Mouse (Mus musculus): ENCODE results near the gene Fdxr. TPM values are rescaled to one million over a fixed set of nuclear protein-coding genes. Genes with fewer than 3 reads are reported as not detected.

The Fdxr gene
- total and polyA plus RNA-seq, 2 experiments from 2014 or later: 10.1 to 18.2 TPM

- TF ChIP-seq CTCF (IDR thresholded peaks at IDR 0.05; ENCODE audit: low read depth) (no peak), EP300 (IDR thresholded peaks at IDR 0.05; ENCODE audit: low read depth) (no peak)
- H3K9me3 ChIP-seq (replicated peaks; ENCODE audit: control insufficient read depth, low read length): no peaks in the 10 kb centered on the region
- no peak overlapping the region for H3K9ac ChIP-seq (replicated peaks; ENCODE audit: low read depth, low read length)
- no peaks in the 10 kb centered on the region for H3K27me3 ChIP-seq (ENCODE audit: control insufficient read depth, insufficient read depth, low read length)
- WGBS: 77% methylated on average over 12 of the region's 12 CpGs
- H3K27ac ChIP-seq (ENCODE audit: low read depth): no peak overlapping the region
- H3K4me2 ChIP-seq (ENCODE audit: low read depth, low read length): no peak overlapping the region
- H3K36me3 ChIP-seq (replicated peaks; ENCODE audit: control insufficient read depth, insufficient read depth, low read length): no peaks in the 10 kb centered on the region
- ATAC-seq (ENCODE audit: insufficient read depth, low read depth) (no peak), DNase-seq (ENCODE audit: low spot score) (no peak)
- no peaks in the 10 kb centered on the region for H3K4me1 ChIP-seq (ENCODE audit: control insufficient read depth, insufficient read depth)
- no peak overlapping the region for H3K4me3 ChIP-seq (ENCODE audit: low read depth, low read length)
These were observed 7.2 kb upstream of the Fdxr start for GRCm38 (mm10) chr11:115283891-115284620.

- H3K9me3 ChIP-seq (replicated peaks; ENCODE audit: control insufficient read depth, low read length): no peaks in the 10 kb centered on the region
- H3K27ac ChIP-seq (ENCODE audit: low read depth): no peak overlapping the region
- 0 out of 2 replicates have a peak, but pooled peaks have one; percentile 18 for ATAC-seq (ENCODE audit: insufficient read depth, low read depth)
- no peaks in the 10 kb centered on the region for H3K27me3 ChIP-seq (ENCODE audit: control insufficient read depth, insufficient read depth, low read length)
- no peaks in the 10 kb centered on the region for H3K36me3 ChIP-seq (replicated peaks; ENCODE audit: control insufficient read depth, insufficient read depth, low read length)
- H3K4me2 ChIP-seq (ENCODE audit: low read depth, low read length): no peak overlapping the region
- WGBS: 62% methylated on average over 9 of the region's 9 CpGs
- H3K4me1 ChIP-seq (ENCODE audit: control insufficient read depth, insufficient read depth): no peaks in the 10 kb centered on the region
- TF ChIP-seq EP300 (IDR thresholded peaks at IDR 0.05; ENCODE audit: low read depth): no peak
- no peak for TF ChIP-seq CTCF (IDR thresholded peaks at IDR 0.05; ENCODE audit: low read depth)
- H3K9ac ChIP-seq (replicated peaks; ENCODE audit: low read depth, low read length): no peak overlapping the region
- H3K4me3 ChIP-seq (ENCODE audit: low read depth, low read length): no peak overlapping the region
- DNase-seq (ENCODE audit: low spot score): no peak
These were observed 6.6 kb upstream of the Fdxr start for GRCm38 (mm10) chr11:115283486-115283765.

DNA sequence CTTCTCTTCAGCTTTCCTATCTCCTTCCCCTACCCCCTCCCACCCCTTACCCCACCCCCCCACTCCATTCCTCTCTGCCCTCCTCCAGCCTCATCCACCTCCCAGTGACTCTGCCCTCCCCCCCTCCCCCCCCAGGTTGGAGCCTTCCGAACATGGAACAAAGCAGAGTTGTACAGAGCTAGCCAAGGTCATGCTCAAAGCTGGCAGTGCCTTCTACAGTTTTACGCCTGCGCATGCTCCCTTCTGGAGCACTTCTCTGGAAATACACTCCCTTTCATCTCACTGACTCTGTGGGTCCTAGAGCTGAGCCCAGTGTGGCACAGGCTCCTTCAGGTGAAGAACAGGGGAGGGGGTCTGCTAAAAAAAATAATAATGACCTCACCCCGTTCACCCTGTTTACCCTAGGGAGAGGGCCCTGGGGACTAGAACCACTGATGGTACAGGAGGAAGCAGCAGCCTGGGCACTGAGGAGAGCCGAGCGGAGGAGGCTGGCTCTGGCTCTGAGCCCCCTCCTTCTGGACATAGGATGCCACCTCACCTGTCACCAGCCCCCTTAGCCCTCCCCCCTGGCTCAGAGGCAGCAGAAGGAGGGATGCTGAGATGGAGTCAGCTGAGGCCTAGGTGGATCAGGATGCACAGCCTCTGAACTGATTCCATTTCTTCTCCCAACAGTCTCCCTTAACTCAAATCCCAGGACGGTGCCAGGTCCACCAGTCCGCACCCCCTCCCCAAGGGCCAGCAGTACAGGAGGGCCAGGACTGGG, 6.1 kb upstream of the Fdxr start:
- no peaks in the 10 kb centered on the region for H3K36me3 ChIP-seq (replicated peaks; ENCODE audit: control insufficient read depth, insufficient read depth, low read length)
- DNase-seq (ENCODE audit: low spot score): no peak
- no peaks in the 10 kb centered on the region for H3K27me3 ChIP-seq (ENCODE audit: control insufficient read depth, insufficient read depth, low read length)
- no peak overlapping the region for H3K9ac ChIP-seq (replicated peaks; ENCODE audit: low read depth, low read length)
- H3K4me3 ChIP-seq (ENCODE audit: low read depth, low read length): no peak overlapping the region
- peaks cover 3% of the 10 kb centered on the region for H3K4me1 ChIP-seq (ENCODE audit: control insufficient read depth, insufficient read depth)
- H3K9me3 ChIP-seq (replicated peaks; ENCODE audit: control insufficient read depth, low read length): no peaks in the 10 kb centered on the region
- H3K27ac ChIP-seq (ENCODE audit: low read depth): no peak overlapping the region
- WGBS: 73% methylated on average over 8 of the region's 8 CpGs
- no peak overlapping the region for H3K4me2 ChIP-seq (ENCODE audit: low read depth, low read length)
- peak; percentile 23; the same call in 1 of the 2 replicates for ATAC-seq (ENCODE audit: insufficient read depth, low read depth)
- TF ChIP-seq EP300 (IDR thresholded peaks at IDR 0.05; ENCODE audit: low read depth): no peak
- TF ChIP-seq CTCF (IDR thresholded peaks at IDR 0.05; ENCODE audit: low read depth): no peak

DNA sequence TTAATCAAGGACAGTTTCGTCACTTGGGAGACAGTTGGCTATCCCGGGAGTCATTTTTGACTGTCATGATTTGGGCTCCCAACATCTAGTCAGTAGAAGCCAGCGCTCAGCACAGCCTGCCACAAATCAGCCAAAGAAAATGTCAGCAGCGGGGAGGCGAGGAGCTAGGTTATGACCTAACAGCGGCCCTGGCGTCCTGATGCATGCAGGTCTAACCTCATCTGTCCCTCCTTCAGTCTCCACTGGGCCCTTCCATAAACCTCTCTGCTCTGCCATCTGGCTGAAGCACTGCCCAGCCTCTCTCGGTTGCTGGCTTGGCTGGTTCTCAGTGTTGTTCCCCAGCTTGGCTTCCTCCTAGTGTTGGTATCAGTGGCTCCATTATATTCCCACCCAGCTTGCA, 5.4 kb upstream of the Fdxr start:
- H3K36me3 ChIP-seq (replicated peaks; ENCODE audit: control insufficient read depth, insufficient read depth, low read length): no peaks in the 10 kb centered on the region
- no peak overlapping the region for H3K9ac ChIP-seq (replicated peaks; ENCODE audit: low read depth, low read length)
- WGBS: 64% methylated on average over 8 of the region's 8 CpGs
- no peaks in the 10 kb centered on the region for H3K9me3 ChIP-seq (replicated peaks; ENCODE audit: control insufficient read depth, low read length)
- H3K4me2 ChIP-seq (ENCODE audit: low read depth, low read length): no peak overlapping the region
- ATAC-seq (ENCODE audit: insufficient read depth, low read depth): no peak
- peak overlapping the region; percentile 24; the same call in 1 of the 2 replicates for H3K27ac ChIP-seq (ENCODE audit: low read depth)
- no peaks in the 10 kb centered on the region for H3K27me3 ChIP-seq (ENCODE audit: control insufficient read depth, insufficient read depth, low read length)
- H3K4me1 ChIP-seq (ENCODE audit: control insufficient read depth, insufficient read depth): peaks cover 7% of the 10 kb centered on the region
- DNase-seq (ENCODE audit: low spot score): no peak
- H3K4me3 ChIP-seq (ENCODE audit: low read depth, low read length): no peak overlapping the region
- TF ChIP-seq CTCF (IDR thresholded peaks at IDR 0.05; ENCODE audit: low read depth) (no peak), EP300 (IDR thresholded peaks at IDR 0.05; ENCODE audit: low read depth) (no peak)

DNA sequence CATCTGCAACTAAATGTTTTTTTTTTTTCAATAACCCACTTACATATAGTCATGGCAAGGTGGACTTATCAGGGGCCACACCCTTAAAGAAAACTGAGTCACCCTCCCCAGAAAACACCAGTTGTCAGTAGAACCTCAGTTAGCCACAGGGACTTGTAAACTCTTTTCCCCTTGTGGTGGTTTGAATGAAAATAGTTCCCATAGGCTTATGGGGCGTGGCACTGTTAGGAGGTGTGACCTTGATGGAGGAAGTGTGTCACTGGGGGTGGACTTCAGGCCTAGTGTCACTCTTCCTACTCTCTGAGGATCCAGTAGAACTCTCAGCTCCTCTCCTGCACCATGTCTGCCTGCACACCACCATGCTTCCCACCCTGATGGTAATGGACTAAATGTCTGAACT, 2.9 kb upstream of the Fdxr start:
- no peak overlapping the region for H3K4me3 ChIP-seq (ENCODE audit: low read depth, low read length)
- no peaks in the 10 kb centered on the region for H3K27me3 ChIP-seq (ENCODE audit: control insufficient read depth, insufficient read depth, low read length)
- TF ChIP-seq CTCF (IDR thresholded peaks at IDR 0.05; ENCODE audit: low read depth) (no peak), EP300 (IDR thresholded peaks at IDR 0.05; ENCODE audit: low read depth) (no peak)
- ATAC-seq (ENCODE audit: insufficient read depth, low read depth) (no peak), DNase-seq (ENCODE audit: low spot score) (no peak)
- H3K36me3 ChIP-seq (replicated peaks; ENCODE audit: control insufficient read depth, insufficient read depth, low read length): no peaks in the 10 kb centered on the region
- WGBS: 84% methylated on average over 1 of the region's 1 CpGs
- H3K4me2 ChIP-seq (ENCODE audit: low read depth, low read length): no peak overlapping the region
- H3K9me3 ChIP-seq (replicated peaks; ENCODE audit: control insufficient read depth, low read length): no peaks in the 10 kb centered on the region
- H3K9ac ChIP-seq (replicated peaks; ENCODE audit: low read depth, low read length): no peak overlapping the region
- no peak overlapping the region for H3K27ac ChIP-seq (ENCODE audit: low read depth)
- peaks cover 13% of the 10 kb centered on the region for H3K4me1 ChIP-seq (ENCODE audit: control insufficient read depth, insufficient read depth)
